Comparison of ENCODE assay signal across 21 mouse cellular contexts in genomic region chr14:13518608-13519139, GRCm38 (mm10).
A peak's percentile ranks its signal among the peaks of the same experiment; 100 is the strongest.
DNase-seq lines count a peak whose midpoint lies in the region; ATAC-seq and TF ChIP-seq lines count a peak whose summit lies in the region.
"Had no signal": no experiment of that assay in that cellular context is flagged by ENCODE, and none has a peak within 500 bp of the region (broad histone marks: within the 10 kb centered on the region; RNA-seq: fewer than 3 reads in every experiment).

No protein-coding gene starts in this region.

- H3K9ac ChIP-seq in forebrain, embryonic 13.5 days, result no peak overlapping the region
- no peak overlapping the region for H3K9ac ChIP-seq in midbrain, postnatal 0 days (replicated peaks; ENCODE audit: low read length, poor library complexity, severe bottlenecking)
- H3K9ac ChIP-seq: embryonic facial prominence, embryonic 15.5 days; hindbrain, embryonic 15.5 days; kidney, embryonic 15.5 days; liver, postnatal 0 days had no signal

- peak; percentile 63 for ATAC-seq in forebrain, embryonic 13.5 days
- ATAC-seq in midbrain, postnatal 0 days (ENCODE audit: low FRiP score), result no peak
- ATAC-seq: intestine, postnatal 0 days; liver, postnatal 0 days had no signal

- no peak for TF ChIP-seq CTCF in layer of hippocampus, adult 2 months (conservative IDR thresholded peaks at IDR 0.05)
- no peak for TF ChIP-seq CTCF in midbrain, postnatal 0 days (IDR thresholded peaks at IDR 0.05)

- no peak overlapping the region for H3K4me2 ChIP-seq in forebrain, embryonic 13.5 days
- H3K4me2 ChIP-seq in midbrain, postnatal 0 days (ENCODE audit: low read depth, low read length, poor library complexity, severe bottlenecking), result no peak overlapping the region
- H3K4me2 ChIP-seq: embryonic facial prominence, embryonic 15.5 days; heart, embryonic 11.5 days; hindbrain, embryonic 15.5 days; kidney, embryonic 15.5 days had no signal

- WGBS in forebrain, embryonic 13.5 days, result 72% methylated on average over 5 of the region's 5 CpGs
- 85% methylated on average over 5 of the region's 5 CpGs for WGBS in midbrain, postnatal 0 days

- no peak overlapping the region for H3K27ac ChIP-seq in layer of hippocampus, adult 2 months
- H3K27ac ChIP-seq in forebrain, embryonic 13.5 days, result peak overlapping the region; percentile 74
- H3K27ac ChIP-seq in midbrain, postnatal 0 days (ENCODE audit: low read depth, low read length), result 0 out of 2 replicates have a peak overlapping the region, but pooled peaks have one; percentile 34
- H3K27ac ChIP-seq: embryonic facial prominence, embryonic 15.5 days; gastrocnemius, adult 2 months; kidney, embryonic 15.5 days had no signal

- peak; percentile 6 for DNase-seq in layer of hippocampus, adult 11-12 months (ENCODE audit: low spot score)
- no peak for DNase-seq in layer of hippocampus, adult 2 months (ENCODE audit: low spot score in 2 of 2)
- peak; percentile 29 to 33 for DNase-seq in right cerebral cortex, postnatal 10 days (ENCODE audit: low spot score in 2 of 2)
- no peak for DNase-seq in right cerebral cortex, postnatal 36 days (ENCODE audit: low spot score in 2 of 2)
- DNase-seq in midbrain, postnatal 0 days (ENCODE audit: low spot score), result no peak
- no peak for DNase-seq in yolk sac, embryonic 10.5 days (ENCODE audit: low spot score)
- DNase-seq in adrenal gland, postnatal 10 days, result no peak
- DNase-seq: cerebellum, adult 9-11 months; gastrocnemius, adult 2 months; heart, postnatal 10 days; left cerebral cortex, postnatal 4 days; liver; liver, postnatal 0 days; lung, postnatal 10 days; thymus, postnatal 36 days had no signal

- no peaks in the 10 kb centered on the region for H3K36me3 ChIP-seq in forebrain, embryonic 13.5 days (ENCODE audit: poor library complexity, severe bottlenecking)
- no peaks in the 10 kb centered on the region for H3K36me3 ChIP-seq in midbrain, postnatal 0 days (ENCODE audit: insufficient read depth, low read length)
- H3K36me3 ChIP-seq: embryonic facial prominence, embryonic 15.5 days; hindbrain, embryonic 15.5 days; kidney, embryonic 15.5 days had no signal

- no peaks in the 10 kb centered on the region for H3K27me3 ChIP-seq in forebrain, embryonic 13.5 days
- no peaks in the 10 kb centered on the region for H3K27me3 ChIP-seq in midbrain, postnatal 0 days (ENCODE audit: insufficient read depth, low read length)
- H3K27me3 ChIP-seq: embryonic facial prominence, embryonic 15.5 days; hindbrain, embryonic 15.5 days; kidney, embryonic 15.5 days had no signal

- H3K4me3 ChIP-seq in layer of hippocampus, adult 2 months, result no peak overlapping the region
- no peak overlapping the region for H3K4me3 ChIP-seq in forebrain, embryonic 13.5 days
- no peak overlapping the region for H3K4me3 ChIP-seq in midbrain, postnatal 0 days (ENCODE audit: low read depth, low read length)
- H3K4me3 ChIP-seq: embryonic facial prominence, embryonic 15.5 days; gastrocnemius, adult 2 months; hindbrain, embryonic 15.5 days; kidney, embryonic 15.5 days had no signal

- H3K4me1 ChIP-seq in forebrain, embryonic 13.5 days, result peaks cover 15% of the 10 kb centered on the region
- no peaks in the 10 kb centered on the region for H3K4me1 ChIP-seq in midbrain, postnatal 0 days (ENCODE audit: insufficient read depth, low read length)
- H3K4me1 ChIP-seq: embryonic facial prominence, embryonic 15.5 days; hindbrain, embryonic 15.5 days; kidney, embryonic 15.5 days had no signal

- H3K9me3 ChIP-seq in forebrain, embryonic 13.5 days (replicated peaks), result no peaks in the 10 kb centered on the region
- H3K9me3 ChIP-seq in midbrain, postnatal 0 days (ENCODE audit: low read length), result no peaks in the 10 kb centered on the region
- H3K9me3 ChIP-seq: embryonic facial prominence, embryonic 15.5 days; hindbrain, embryonic 15.5 days; kidney, embryonic 15.5 days had no signal

Comparison
In these comparisons a context has a peak if more than half of its experiments do, and no peak if none do; other contexts are left out.
1. DNase-seq: peak in layer of hippocampus, adult 11-12 months (single experiment) and right cerebral cortex, postnatal 10 days (2 of 2); none in layer of hippocampus, adult 2 months (0 of 2), right cerebral cortex, postnatal 36 days (0 of 2), midbrain, postnatal 0 days (single experiment), yolk sac, embryonic 10.5 days (single experiment) and adrenal gland, postnatal 10 days (single experiment).